In the genomic region with DNA sequence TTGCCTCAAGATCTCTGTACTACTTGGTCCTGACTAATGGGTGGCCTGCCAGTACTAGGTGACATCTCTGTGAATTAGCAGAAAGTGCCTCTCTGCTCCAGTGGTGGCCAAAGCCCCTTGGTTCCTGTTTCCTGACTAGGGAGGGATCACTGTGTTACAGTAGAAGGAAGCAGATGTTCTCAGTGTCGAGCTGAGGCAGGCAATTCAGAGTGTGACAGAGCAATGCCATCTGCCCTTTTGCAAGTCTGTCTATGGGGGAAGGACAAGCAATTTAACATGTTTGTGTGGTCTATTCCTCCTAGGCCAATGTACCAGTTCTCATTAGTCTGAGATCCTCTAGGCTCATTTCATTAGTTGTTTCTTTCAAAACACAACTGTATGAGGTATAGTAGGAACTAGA, we compare ENCODE assay signal across 25 mouse cellular contexts.
"Had no signal": no experiment of that assay in that cellular context is flagged by ENCODE, and none has a peak within 500 bp of the region (broad histone marks: within the 10 kb centered on the region; RNA-seq: fewer than 3 reads in every experiment).

No protein-coding gene starts in this region.

- H3K27ac ChIP-seq: heart, adult 2 months; heart, embryonic 13.5 days; heart, embryonic 15.5 days; hindbrain, embryonic 13.5 days; hindbrain, embryonic 15.5 days; hindbrain, postnatal 0 days; kidney, embryonic 15.5 days; kidney, postnatal 0 days; limb, embryonic 13.5 days; limb, embryonic 15.5 days had no signal

- DNase-seq: gastrocnemius, postnatal 14 days; gastrocnemius, postnatal 36 days; heart, adult 11 months; heart, adult 2 months; heart, postnatal 14 days; heart, postnatal 36 days; kidney, adult 11 months; kidney, adult 2 months; kidney, adult 9 months; kidney, postnatal 14 days; kidney, postnatal 36 days; layer of hippocampus, adult 9-11 months; layer of hippocampus, postnatal 36 days; left cerebral cortex, postnatal 4 days had no signal

- H3K27me3 ChIP-seq: heart, embryonic 13.5 days; heart, embryonic 15.5 days; hindbrain, embryonic 13.5 days; hindbrain, embryonic 15.5 days; kidney, embryonic 15.5 days; limb, embryonic 13.5 days; limb, embryonic 15.5 days had no signal

- H3K4me1 ChIP-seq: heart, embryonic 13.5 days; heart, embryonic 15.5 days; hindbrain, embryonic 13.5 days; hindbrain, embryonic 15.5 days; kidney, embryonic 15.5 days; limb, embryonic 13.5 days; limb, embryonic 15.5 days had no signal

- H3K9me3 ChIP-seq: heart, embryonic 13.5 days; heart, embryonic 15.5 days; hindbrain, embryonic 13.5 days; hindbrain, embryonic 15.5 days; kidney, embryonic 15.5 days; limb, embryonic 13.5 days; limb, embryonic 15.5 days had no signal

- H3K4me2 ChIP-seq: heart, embryonic 11.5 days; heart, embryonic 13.5 days; heart, embryonic 15.5 days; hindbrain, embryonic 13.5 days; hindbrain, embryonic 15.5 days; kidney, embryonic 15.5 days; limb, embryonic 13.5 days; limb, embryonic 15.5 days had no signal

- H3K9ac ChIP-seq: heart, embryonic 13.5 days; heart, embryonic 15.5 days; hindbrain, embryonic 13.5 days; hindbrain, embryonic 15.5 days; kidney, embryonic 15.5 days; limb, embryonic 13.5 days; limb, embryonic 15.5 days had no signal

- ATAC-seq: hindbrain, postnatal 0 days; intestine, embryonic 16.5 days had no signal

- H3K4me3 ChIP-seq: heart, adult 2 months; heart, embryonic 13.5 days; heart, embryonic 15.5 days; hindbrain, embryonic 13.5 days; hindbrain, embryonic 15.5 days; kidney, embryonic 15.5 days; limb, embryonic 13.5 days; limb, embryonic 15.5 days had no signal

- H3K36me3 ChIP-seq: heart, embryonic 13.5 days; heart, embryonic 15.5 days; hindbrain, embryonic 13.5 days; hindbrain, embryonic 15.5 days; kidney, embryonic 15.5 days; limb, embryonic 13.5 days; limb, embryonic 15.5 days had no signal
